Mouse (Mus musculus) heart, postnatal 0 days (tissue): ENCODE measurements around the gene Avil. TPM values are rescaled to one million over a fixed set of nuclear protein-coding genes. Genes with fewer than 3 reads are reported as not detected.

Experiments used
- ATAC-seq: fragments of 200-750 bp; cut with Nextera tagmentation; 2 replicates; pipeline ENCODE4 v1.8.0; 2017; ENCODE audit warnings: low read depth, moderate number of reproducible peaks, moderate library complexity; ENCODE audit not compliant: insufficient read depth
- DNase-seq: peaks from one replicate; pipeline ENCODE4 v3.0.0-alpha.2; 2016; ENCODE audit warnings: low spot score
- H3K27ac ChIP-seq: fragments of 300-500 bp; sonication (generic); 2 replicates; pipeline ENCODE4 v1.5.1; 2014; ENCODE audit warnings: low read depth, mild to moderate bottlenecking
- H3K27me3 ChIP-seq: fragments of 300-500 bp; sonication (generic); 2 replicates; pipeline ENCODE4 v1.6.1; 2014; ENCODE audit warnings: low read length, mixed read lengths; ENCODE audit not compliant: control insufficient read depth, insufficient read depth
- H3K36me3 ChIP-seq: fragments of 300-500 bp; sonication (generic); replicated peaks from 2 replicates; pipeline ENCODE4 v1.6.1; 2014; ENCODE audit warnings: low read length, mixed read lengths; ENCODE audit not compliant: control insufficient read depth, insufficient read depth
- H3K4me1 ChIP-seq: fragments of 300-500 bp; sonication (generic); 2 replicates; pipeline ENCODE4 v1.6.1; 2014; ENCODE audit warnings: antibody characterized with exemption; ENCODE audit not compliant: control insufficient read depth, insufficient read depth
- H3K4me2 ChIP-seq: fragments of 300-500 bp; sonication (generic); 2 replicates; pipeline ENCODE4 v1.6.1; 2014; ENCODE audit warnings: low read depth, mild to moderate bottlenecking, low read length, moderate library complexity
- H3K4me3 ChIP-seq: fragments of 300-500 bp; sonication (generic); 2 replicates; pipeline ENCODE4 v1.5.1; 2014; ENCODE audit warnings: low read depth, low read length
- H3K9ac ChIP-seq: fragments of 300-500 bp; sonication (generic); replicated peaks from 2 replicates; pipeline ENCODE4 v1.6.1; 2014; ENCODE audit warnings: low read depth, low read length, mixed read lengths
- H3K9me3 ChIP-seq: fragments of 300-500 bp; sonication (generic); replicated peaks from 2 replicates; pipeline ENCODE4 v1.6.1; 2016; ENCODE audit warnings: low read length; ENCODE audit not compliant: control insufficient read depth
- CTCF ChIP-seq: IDR thresholded peaks from 2 replicates; pipeline ENCODE4 v1.5.1; 2016; ENCODE audit warnings: antibody characterized with exemption, control low read depth, low read depth
- EP300 ChIP-seq: IDR thresholded peaks from 2 replicates; pipeline ENCODE4 v1.6.1; 2016; ENCODE audit warnings: antibody characterized with exemption, low read depth
- WGBS: fragments of 180-500 bp; shearing (Covaris S2); extraction: QIAGEN DNeasy Blood & Tissue Kit; methylation state at CpG from one replicate; pipeline ENCODE4 v1.1.7; 2014; 5-methylcytosine and 5-hydroxymethylcytosine counted together
- polyA plus RNA-seq: library from polyadenylated mRNA; unstranded; fragments of >200 nt; fragmentation: Nextera tagmentation; extraction: Ambion mirVana; gene quantifications from 2 replicates; pipeline ENCODE4 v1.2.1, GENCODE M21; 2015
- total RNA-seq: library from RNA; depleted of rRNA; stranded (reverse); fragments of >200 nt; gene quantifications from 2 replicates; pipeline ENCODE4 v1.2.3, GENCODE M21; 2014; ENCODE audit warnings: low replicate concordance

The Avil gene
- total and polyA plus RNA-seq, 2 experiments from 2014 or later: 0.04 to 0.07 TPM

DNA sequence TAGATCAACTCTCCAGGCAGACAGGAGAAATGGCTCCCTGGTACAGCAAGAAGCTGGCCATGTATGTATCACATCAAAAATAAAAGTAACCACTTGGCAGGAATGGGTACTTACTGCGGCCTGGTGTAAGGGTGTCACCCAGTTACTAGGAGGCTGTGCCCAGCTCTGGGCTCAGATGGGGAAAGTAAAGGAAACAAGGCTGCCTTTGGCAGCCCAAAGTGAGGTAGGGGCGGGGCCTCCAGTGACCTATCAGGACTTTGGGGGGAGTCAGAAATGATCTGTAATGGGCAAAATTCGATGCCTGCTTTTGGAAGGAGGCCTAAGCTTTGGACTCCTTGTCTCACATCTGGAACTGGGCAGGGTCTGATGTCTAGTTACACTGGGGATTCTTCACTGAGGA lies 18.8 kb upstream of the Avil start:
- H3K4me3 ChIP-seq: peak overlapping the region; percentile 88
- H3K27me3 ChIP-seq: no peaks in the 10 kb centered on the region
- ATAC-seq: no peak
- H3K4me1 ChIP-seq: peaks cover 60% of the 10 kb centered on the region
- H3K9ac ChIP-seq: peak overlapping the region; percentile 100
- no peak for TF ChIP-seq CTCF
- TF ChIP-seq EP300: no peak
- no peaks in the 10 kb centered on the region for H3K36me3 ChIP-seq
- no peak for DNase-seq
- WGBS: 43% methylated on average over 3 of the region's 3 CpGs
- H3K4me2 ChIP-seq: peak overlapping the region; percentile 74
- no peaks in the 10 kb centered on the region for H3K9me3 ChIP-seq
- H3K27ac ChIP-seq: peak overlapping the region; percentile 81

DNA sequence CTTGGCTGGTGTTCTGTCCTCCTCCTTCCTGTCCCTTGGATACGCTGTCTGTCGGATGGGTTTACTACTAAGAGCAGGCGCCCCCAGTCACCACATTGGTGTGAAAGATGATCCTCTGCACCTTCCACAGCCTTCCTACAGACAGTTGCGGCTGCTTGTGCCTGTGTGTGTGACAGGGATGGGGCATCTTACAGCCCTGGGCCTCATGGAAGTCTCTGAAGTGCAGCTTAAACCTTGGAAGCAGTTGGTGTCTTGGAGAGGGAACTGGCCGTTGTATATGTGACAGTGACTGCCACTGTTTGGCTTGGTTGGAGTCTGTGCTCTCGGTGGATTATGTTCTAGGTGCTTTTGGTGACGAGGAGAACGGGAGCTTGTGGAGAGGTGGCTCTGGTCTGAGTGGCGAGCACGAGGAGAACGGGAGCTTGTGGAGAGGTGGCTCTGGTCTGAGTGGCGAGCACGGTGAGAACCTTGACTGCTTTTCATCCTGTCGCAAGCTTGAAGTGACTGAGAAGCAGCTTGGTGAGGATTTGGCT lies 17.2 kb upstream of the Avil start:
- Histone ChIP-seq H3K9me3 (no peaks in the 10 kb centered on the region), H3K4me1 (peaks cover 71% of the 10 kb centered on the region), H3K4me2 (peak overlapping the region; percentile 74), H3K9ac (peak overlapping the region; percentile 28), H3K4me3 (peak overlapping the region; percentile 88), H3K27me3 (no peaks in the 10 kb centered on the region), H3K36me3 (no peaks in the 10 kb centered on the region), H3K27ac (peak overlapping the region; percentile 81)
- DNase-seq (no peak), ATAC-seq (no peak)
- TF ChIP-seq CTCF (no peak), EP300 (no peak)
- 16% methylated on average over 14 of the region's 14 CpGs for WGBS

DNA sequence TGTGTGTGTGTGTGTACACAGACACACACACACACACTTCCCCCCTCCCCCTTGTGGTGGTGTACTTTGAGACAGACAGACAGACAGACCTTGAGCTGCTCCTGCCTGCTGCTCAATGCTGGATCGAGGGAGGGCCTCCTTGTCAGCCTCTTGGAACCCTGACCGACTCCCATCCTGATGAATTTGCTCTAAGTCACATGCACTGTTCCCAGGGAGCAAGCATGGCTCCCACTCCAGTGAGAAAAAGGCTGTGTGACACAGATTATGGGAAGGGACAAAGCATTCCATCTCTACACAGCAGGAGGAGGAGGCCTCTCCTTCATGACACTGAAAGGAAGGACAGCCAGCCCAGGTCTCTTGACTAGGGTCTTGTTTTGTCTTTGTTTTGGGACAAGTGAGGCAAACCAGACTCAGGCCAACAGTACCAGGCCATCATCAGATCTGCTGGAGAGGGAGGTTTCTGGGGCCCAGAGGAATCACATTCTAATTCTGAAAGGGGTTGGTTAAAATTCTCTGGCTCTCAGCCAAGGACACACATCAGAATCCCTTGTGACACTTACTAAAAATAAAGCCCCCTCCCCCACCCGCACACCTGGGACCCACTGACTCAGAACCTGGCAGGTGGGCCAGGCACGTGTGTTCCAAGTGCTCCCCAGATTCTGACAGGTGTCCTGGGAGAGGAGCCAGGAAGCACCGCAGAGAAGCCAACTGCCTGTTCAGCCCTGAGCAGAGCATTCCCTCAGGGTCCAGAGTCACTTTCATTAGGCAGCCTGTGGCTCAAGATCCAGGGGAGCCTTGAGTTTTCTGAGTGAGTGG lies 16.1 kb upstream of the Avil start:
- peak; percentile 41; the same call in 1 of the 2 replicates for TF ChIP-seq EP300
- TF ChIP-seq CTCF: no peak; the same call in 1 of the 2 replicates
- 0 out of 2 replicates have a peak overlapping the region, but pooled peaks have one; percentile 0 for H3K4me3 ChIP-seq
- H3K27me3 ChIP-seq: no peaks in the 10 kb centered on the region
- H3K4me2 ChIP-seq: peak overlapping the region; percentile 74
- no peaks in the 10 kb centered on the region for H3K36me3 ChIP-seq
- peaks cover 78% of the 10 kb centered on the region for H3K4me1 ChIP-seq
- H3K27ac ChIP-seq: peak overlapping the region; percentile 81
- DNase-seq (peak; percentile 40), ATAC-seq (no peak)
- 8% methylated on average over 5 of the region's 5 CpGs for WGBS
- no peaks in the 10 kb centered on the region for H3K9me3 ChIP-seq
- no peak overlapping the region; the same call in 1 of the 2 replicates for H3K9ac ChIP-seq

DNA sequence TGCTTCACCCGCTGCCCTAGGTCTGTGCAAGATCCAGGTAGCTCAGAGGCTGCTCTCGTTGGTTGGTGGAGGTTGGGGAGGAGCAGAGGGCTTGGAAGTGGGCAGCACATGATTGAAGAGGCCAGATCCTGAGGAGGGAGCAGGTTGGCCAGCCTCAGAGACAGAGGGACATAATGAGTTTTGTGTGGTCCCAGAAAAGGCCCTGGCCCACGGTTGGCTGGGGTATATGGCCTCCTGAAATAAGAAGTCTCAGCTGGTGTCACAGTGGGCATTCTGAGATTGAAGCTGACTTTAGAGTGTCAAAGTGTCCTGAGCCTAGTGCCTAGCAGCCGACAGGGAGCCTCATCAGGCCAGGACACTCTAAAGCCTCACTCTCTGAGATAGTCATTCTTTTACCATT lies 15.4 kb upstream of the Avil start:
- H3K27me3 ChIP-seq: no peaks in the 10 kb centered on the region
- ATAC-seq (no peak), DNase-seq (no peak)
- TF ChIP-seq CTCF (no peak), EP300 (no peak)
- H3K9ac ChIP-seq: no peak overlapping the region; the same call in 1 of the 2 replicates
- peaks cover 84% of the 10 kb centered on the region for H3K4me1 ChIP-seq
- 56% methylated on average over 4 of the region's 4 CpGs for WGBS
- peak overlapping the region; percentile 81 for H3K27ac ChIP-seq
- no peak overlapping the region for H3K4me3 ChIP-seq
- H3K36me3 ChIP-seq: no peaks in the 10 kb centered on the region
- no peaks in the 10 kb centered on the region for H3K9me3 ChIP-seq
- peak overlapping the region; percentile 74 for H3K4me2 ChIP-seq

DNA sequence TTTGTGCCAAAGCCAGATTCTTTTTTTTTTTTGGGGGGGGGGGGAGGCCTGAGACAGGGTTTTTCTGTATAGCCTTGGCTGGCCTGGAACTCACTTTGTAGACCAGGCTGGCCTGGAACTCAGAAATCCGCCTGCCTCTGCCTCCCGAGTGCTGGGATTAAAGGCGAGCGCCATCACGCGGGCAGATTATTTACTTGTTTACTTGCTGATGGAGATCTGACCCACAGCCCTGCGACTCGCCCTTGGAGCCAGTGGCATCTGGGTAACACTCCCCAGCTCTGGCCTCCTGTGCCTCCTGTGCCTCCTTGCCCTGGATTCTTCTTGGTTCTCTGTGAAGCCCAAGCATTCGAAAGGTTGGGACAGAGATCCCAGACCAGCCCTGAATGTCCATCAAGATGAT lies 14.9 kb upstream of the Avil start:
- ATAC-seq: no peak

More for the DNA sequence above, 14.9 kb upstream of the Avil start:
- TF ChIP-seq CTCF (no peak), EP300 (no peak)
- peaks cover 86% of the 10 kb centered on the region for H3K4me1 ChIP-seq
- peak overlapping the region; percentile 82 for H3K27ac ChIP-seq
- DNase-seq: no peak
- no peaks in the 10 kb centered on the region for H3K27me3 ChIP-seq
- 83% methylated on average over 9 of the region's 9 CpGs for WGBS
- no peak overlapping the region for H3K4me2 ChIP-seq
- no peak overlapping the region for H3K9ac ChIP-seq
- no peaks in the 10 kb centered on the region for H3K36me3 ChIP-seq
- no peak overlapping the region for H3K4me3 ChIP-seq
- no peaks in the 10 kb centered on the region for H3K9me3 ChIP-seq
